Mouse (Mus musculus) limb, embryonic 11.5 days (tissue): ENCODE measurements at regions not wholly inside any gene's neighbourhood (a gene's known extent, or its start where the extent isn't known, plus 50 kb on each side); places are given as distances from the start of the nearest gene placed in this dataset.

Source experiments
- ATAC-seq: fragments of 200-750 bp; cut with Nextera tagmentation; 2 replicates; pipeline ENCODE4 v1.8.0; 2017; ENCODE audit warnings: low read depth; ENCODE audit not compliant: insufficient number of reproducible peaks, low FRiP score, low TSS enrichment
- DNase-seq: peaks from one replicate; pipeline ENCODE4 v3.0.0-alpha.2; 2015; ENCODE audit warnings: low spot score
- H3K27ac ChIP-seq: fragments of 300-500 bp; sonication (generic); replicated peaks from 2 replicates; pipeline ENCODE4 v1.5.1; 2014; ENCODE audit warnings: low read depth, mild to moderate bottlenecking, low read length
- H3K27me3 ChIP-seq: fragments of 300-500 bp; sonication (generic); 2 replicates; pipeline ENCODE4 v1.6.1; 2014; ENCODE audit warnings: mild to moderate bottlenecking, low read length, mixed read lengths; ENCODE audit not compliant: control insufficient read depth, insufficient read depth
- H3K36me3 ChIP-seq: fragments of 300-500 bp; sonication (generic); 2 replicates; pipeline ENCODE4 v1.6.1; 2014; ENCODE audit warnings: mild to moderate bottlenecking, low read length, moderate library complexity, mixed read lengths; ENCODE audit not compliant: control insufficient read depth, insufficient read depth
- H3K4me1 ChIP-seq: fragments of 300-500 bp; sonication (generic); 2 replicates; pipeline ENCODE4 v1.6.1; 2014; ENCODE audit warnings: low read length, mixed read lengths; ENCODE audit not compliant: control insufficient read depth, insufficient read depth
- H3K4me2 ChIP-seq: fragments of 300-500 bp; sonication (generic); 2 replicates; pipeline ENCODE4 v1.6.1; 2014; ENCODE audit warnings: low read depth, mild to moderate bottlenecking, moderate library complexity; ENCODE audit not compliant: severe bottlenecking
- H3K4me3 ChIP-seq: fragments of 300-500 bp; sonication (generic); 2 replicates; pipeline ENCODE4 v1.5.1; 2014; ENCODE audit warnings: low read depth, low read length
- H3K9ac ChIP-seq: fragments of 300-500 bp; sonication (generic); 2 replicates; pipeline ENCODE4 v1.6.1; 2014; ENCODE audit warnings: mild to moderate bottlenecking, low read length
- H3K9me3 ChIP-seq: fragments of 300-500 bp; sonication (generic); 2 replicates; pipeline ENCODE4 v1.6.1; 2016; ENCODE audit warnings: low read length; ENCODE audit not compliant: control insufficient read depth
- WGBS: fragments of 180-500 bp; shearing (Covaris S2); extraction: QIAGEN DNeasy Blood & Tissue Kit; methylation state at CpG from one replicate; pipeline ENCODE4 v1.1.7; 2014; 5-methylcytosine and 5-hydroxymethylcytosine counted together

DNA sequence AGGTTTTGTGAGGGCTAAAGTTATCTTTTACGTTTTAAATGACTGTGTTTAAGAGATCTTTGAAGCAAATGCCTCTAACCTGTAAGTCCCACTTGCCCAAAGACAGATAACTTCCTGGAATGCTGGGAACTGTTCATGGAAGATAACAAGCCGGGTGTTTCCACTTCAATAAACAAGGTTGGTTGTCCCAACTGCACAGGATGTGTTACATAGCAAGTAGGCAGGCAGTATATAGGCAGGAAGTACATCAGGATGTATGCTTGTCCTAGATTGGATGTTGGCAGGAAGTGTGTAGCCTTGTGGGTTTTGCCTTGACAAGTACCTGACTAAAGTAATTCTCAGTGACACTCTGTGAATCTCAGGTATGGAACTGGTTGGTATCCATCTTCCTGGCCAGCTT lies 90.7 kb upstream of the Fggy start:
- DNase-seq = no peak
- WGBS = 54% methylated on average over 2 of the region's 2 CpGs
- no peaks in the 10 kb centered on the region for H3K9me3 ChIP-seq
- H3K36me3 ChIP-seq = no peaks in the 10 kb centered on the region
- ATAC-seq = no peak
- no peak overlapping the region for H3K4me3 ChIP-seq
- H3K4me1 ChIP-seq = no peaks in the 10 kb centered on the region
- no peak overlapping the region for H3K4me2 ChIP-seq
- H3K27ac ChIP-seq = no peak overlapping the region
- no peaks in the 10 kb centered on the region for H3K27me3 ChIP-seq
- H3K9ac ChIP-seq = no peak overlapping the region

DNA sequence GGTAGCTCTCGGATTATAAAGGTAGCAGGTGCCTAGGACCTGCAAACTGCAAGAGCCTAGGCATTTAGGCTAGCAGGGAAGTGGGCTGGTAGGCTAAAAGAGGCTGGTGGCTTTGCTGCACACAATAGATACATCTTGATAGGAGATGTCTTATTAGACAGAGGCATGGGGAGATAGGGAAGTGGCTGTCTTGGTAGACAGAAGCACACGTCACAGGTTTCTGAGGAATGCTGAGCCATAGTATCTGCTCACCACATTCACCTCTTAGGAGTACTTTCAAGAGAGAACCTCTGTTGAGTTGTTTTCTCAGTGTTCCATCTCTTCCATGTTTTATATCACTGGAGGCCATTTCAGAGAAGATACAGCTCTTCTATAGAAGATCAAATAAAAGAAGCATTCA lies 89.8 kb upstream of the Fggy start:
- WGBS = 82% methylated on average over 2 of the region's 2 CpGs
- Histone ChIP-seq H3K4me1 (no peaks in the 10 kb centered on the region), H3K4me3 (no peak overlapping the region), H3K9me3 (no peaks in the 10 kb centered on the region), H3K9ac (no peak overlapping the region), H3K27ac (no peak overlapping the region), H3K27me3 (no peaks in the 10 kb centered on the region), H3K4me2 (no peak overlapping the region), H3K36me3 (no peaks in the 10 kb centered on the region)
- ATAC-seq (no peak), DNase-seq (no peak)

DNA sequence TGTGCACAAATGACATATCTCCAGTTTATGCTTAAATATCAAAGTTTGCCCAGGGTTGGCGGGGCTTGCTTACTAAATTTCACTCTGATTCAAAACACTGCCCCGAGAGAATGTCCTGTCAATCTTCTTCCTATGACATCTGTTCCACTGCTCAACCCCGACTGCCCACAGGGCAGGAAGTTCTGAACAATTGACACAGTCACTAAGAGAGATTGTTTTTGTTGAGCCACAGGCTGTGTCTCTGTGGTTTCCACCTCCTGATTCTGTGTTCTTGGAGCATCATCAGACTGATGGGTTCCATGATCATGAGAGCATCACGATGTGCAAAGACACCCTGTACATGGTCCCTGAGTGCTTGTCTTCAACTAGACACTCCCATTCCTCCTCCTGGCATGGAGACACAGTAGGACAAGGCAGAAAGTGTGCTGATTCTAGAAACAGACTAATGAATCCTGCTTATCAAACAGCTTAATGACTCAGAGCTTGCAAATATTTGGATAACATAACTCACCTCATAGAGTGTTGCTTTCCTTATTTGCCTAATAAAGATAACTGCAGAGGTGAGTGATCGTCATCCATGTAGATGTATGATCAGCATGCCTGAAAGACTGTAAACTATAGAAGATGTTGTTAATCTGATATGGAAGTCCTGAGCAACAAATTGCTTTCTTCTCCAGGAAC lies 82.4 kb upstream of the Fggy start:
- DNase-seq (no peak), ATAC-seq (no peak)
- WGBS = 88% methylated on average over 5 of the region's 5 CpGs
- H3K27me3 ChIP-seq = no peaks in the 10 kb centered on the region
- H3K36me3 ChIP-seq = no peaks in the 10 kb centered on the region
- no peak overlapping the region for H3K27ac ChIP-seq
- H3K4me2 ChIP-seq = no peak overlapping the region
- H3K4me1 ChIP-seq = peaks cover 7% of the 10 kb centered on the region
- H3K4me3 ChIP-seq = no peak overlapping the region
- H3K9ac ChIP-seq = no peak overlapping the region
- no peaks in the 10 kb centered on the region for H3K9me3 ChIP-seq

DNA sequence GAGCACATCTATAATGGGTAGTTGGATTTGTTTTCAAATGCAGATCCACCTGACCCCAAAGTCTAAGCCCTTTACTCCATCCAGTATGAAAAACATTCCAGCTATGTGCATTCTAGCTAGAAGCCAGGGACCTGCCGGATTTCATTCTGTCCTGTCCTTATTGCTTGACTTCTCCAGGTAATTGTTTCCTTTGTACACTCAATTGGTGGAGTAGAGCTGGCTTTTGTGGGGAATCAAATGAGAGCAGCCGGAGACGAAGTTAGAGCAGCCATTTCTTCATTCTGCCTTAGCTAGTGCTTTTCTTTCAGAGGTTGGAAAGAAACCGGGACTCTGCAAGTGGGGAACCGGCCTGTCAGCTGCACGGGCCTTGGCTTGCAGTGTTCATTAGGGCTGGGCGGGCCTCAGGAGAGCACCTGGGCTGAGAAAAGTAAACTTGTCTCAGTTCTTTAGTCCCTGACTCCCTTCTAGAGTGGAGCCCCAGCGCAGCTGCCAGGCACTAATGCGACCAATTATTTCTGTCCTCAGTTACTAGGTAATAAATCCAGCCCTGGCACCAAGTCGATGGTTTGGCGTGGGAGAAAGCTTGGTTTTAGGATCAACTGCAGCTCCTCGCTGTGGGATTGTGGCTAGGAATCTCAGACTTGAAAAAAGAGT lies 81.1 kb upstream of the Fggy start:
- DNase-seq (peak; percentile 61), ATAC-seq (peak; percentile 67; the same call in 1 of the 2 replicates)
- Histone ChIP-seq H3K27me3 (no peaks in the 10 kb centered on the region), H3K9me3 (no peaks in the 10 kb centered on the region), H3K36me3 (no peaks in the 10 kb centered on the region), H3K27ac (no peak overlapping the region; the same call in 1 of the 2 replicates), H3K4me2 (no peak overlapping the region), H3K4me3 (no peak overlapping the region), H3K9ac (no peak overlapping the region), H3K4me1 (peaks cover 7% of the 10 kb centered on the region)
- 39% methylated on average over 12 of the region's 12 CpGs for WGBS

DNA sequence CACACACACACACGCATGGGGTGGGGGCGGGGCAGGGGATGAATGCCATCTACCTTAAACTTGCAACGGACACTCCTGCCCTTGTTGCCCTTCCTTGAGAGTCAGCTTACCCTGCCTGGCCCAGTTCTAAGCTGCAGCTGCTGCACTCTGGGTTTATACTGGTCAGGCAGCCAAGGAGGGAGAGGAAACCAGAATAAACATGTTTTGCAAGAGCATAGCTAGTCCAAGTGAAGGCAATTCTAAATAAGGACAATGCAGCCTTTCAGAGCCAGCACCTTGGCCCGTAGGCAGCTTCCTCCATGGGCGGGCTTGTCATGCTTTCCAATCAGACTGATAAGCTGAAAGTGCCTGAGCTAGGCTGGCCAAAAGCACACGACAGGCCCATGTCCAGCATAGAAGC lies 73.7 kb upstream of the Fggy start:
- Histone ChIP-seq H3K36me3 (no peaks in the 10 kb centered on the region), H3K27me3 (no peaks in the 10 kb centered on the region), H3K27ac (no peak overlapping the region), H3K4me2 (no peak overlapping the region), H3K4me1 (peaks cover 3% of the 10 kb centered on the region; the same call in 1 of the 2 replicates), H3K4me3 (no peak overlapping the region), H3K9ac (no peak overlapping the region), H3K9me3 (no peaks in the 10 kb centered on the region)
- WGBS = 82% methylated on average over 6 of the region's 6 CpGs
- ATAC-seq (no peak), DNase-seq (no peak)

DNA sequence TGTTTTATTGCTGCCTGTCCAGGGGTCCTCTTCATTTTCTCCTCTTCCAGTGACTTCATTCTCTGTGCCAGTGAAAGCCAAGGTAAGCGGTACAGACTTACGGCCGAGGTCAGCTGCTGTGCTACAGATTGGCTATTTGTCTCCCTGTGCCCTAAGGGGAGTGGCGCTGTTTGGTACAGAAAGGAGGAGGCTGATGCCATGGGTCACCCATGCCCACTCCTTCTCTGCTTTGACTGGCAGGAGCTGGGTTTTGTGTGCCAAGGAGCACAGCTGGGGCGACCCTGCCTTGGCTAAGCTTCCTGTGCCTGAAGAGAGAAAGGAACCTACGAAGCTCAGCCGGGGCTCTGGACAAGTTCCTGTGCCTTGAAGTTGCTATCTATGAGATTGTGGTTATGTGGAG lies 70.0 kb upstream of the Fggy start:
- Histone ChIP-seq H3K27me3 (no peaks in the 10 kb centered on the region), H3K4me2 (no peak overlapping the region), H3K9me3 (no peaks in the 10 kb centered on the region), H3K4me3 (no peak overlapping the region), H3K9ac (no peak overlapping the region), H3K27ac (no peak overlapping the region), H3K36me3 (no peaks in the 10 kb centered on the region), H3K4me1 (peaks cover 6% of the 10 kb centered on the region; the same call in 1 of the 2 replicates)
- DNase-seq (no peak), ATAC-seq (no peak)
- WGBS = 85% methylated on average over 7 of the region's 7 CpGs

DNA sequence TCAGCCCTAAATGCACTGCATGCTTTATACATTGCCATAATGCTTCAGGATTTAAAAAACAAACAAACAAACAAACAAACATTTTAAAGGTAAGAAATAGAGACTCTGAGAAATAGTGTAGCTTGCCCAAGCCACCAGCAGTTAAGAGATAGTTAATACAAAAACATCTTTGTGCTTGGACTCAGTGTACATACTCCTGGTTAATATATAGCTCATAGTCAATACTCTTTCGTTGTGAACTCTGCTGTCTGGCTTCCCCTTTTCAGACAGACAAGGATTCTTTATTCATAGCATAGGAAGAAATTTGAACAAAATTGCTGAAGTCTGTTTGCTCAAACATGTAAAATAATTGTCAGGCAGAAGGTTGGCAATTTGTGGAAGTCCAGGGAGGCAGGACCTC lies 69.3 kb upstream of the Fggy start:
- Histone ChIP-seq H3K9me3 (no peaks in the 10 kb centered on the region), H3K4me1 (peaks cover 6% of the 10 kb centered on the region; the same call in 1 of the 2 replicates), H3K4me3 (no peak overlapping the region), H3K27ac (no peak overlapping the region), H3K9ac (no peak overlapping the region), H3K36me3 (no peaks in the 10 kb centered on the region), H3K4me2 (no peak overlapping the region), H3K27me3 (no peaks in the 10 kb centered on the region)
- DNase-seq (no peak), ATAC-seq (no peak)
- WGBS = 77% methylated on average over 1 of the region's 1 CpGs

DNA sequence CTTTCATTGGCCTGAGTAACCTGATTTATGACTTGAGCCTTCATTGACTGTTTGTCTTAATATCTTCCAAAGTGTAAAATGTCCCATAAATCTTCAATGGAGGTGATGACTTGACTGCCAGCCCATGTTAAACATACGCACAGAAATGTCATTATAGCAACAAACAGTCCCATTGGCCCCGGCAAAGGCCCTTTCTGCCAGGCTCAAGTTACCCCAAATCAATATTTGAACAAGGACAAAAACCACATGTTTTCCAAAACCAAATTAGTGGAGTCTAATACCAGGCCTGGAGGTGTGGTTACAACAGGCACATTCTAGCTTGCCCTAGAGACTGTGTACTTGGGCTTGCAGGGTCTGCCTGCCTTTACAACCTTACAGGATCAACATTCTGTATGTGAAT lies 68.2 kb upstream of the Fggy start:
- Histone ChIP-seq H3K9me3 (no peaks in the 10 kb centered on the region), H3K36me3 (no peaks in the 10 kb centered on the region), H3K4me3 (no peak overlapping the region), H3K9ac (no peak overlapping the region), H3K4me1 (peaks cover 6% of the 10 kb centered on the region; the same call in 1 of the 2 replicates), H3K4me2 (no peak overlapping the region), H3K27ac (no peak overlapping the region), H3K27me3 (no peaks in the 10 kb centered on the region)
- ATAC-seq (peak; percentile 81), DNase-seq (peak; percentile 53)
- 19% methylated on average over 2 of the region's 2 CpGs for WGBS
